Mouse (Mus musculus) hindbrain, embryonic 13.5 days (tissue): ENCODE measurements at regions not wholly inside any gene's neighbourhood (a gene's known extent, or its start where the extent isn't known, plus 50 kb on each side); places are given as distances from the start of the nearest gene placed in this dataset.

Experiments
- ATAC-seq: fragments of 200-750 bp; cut with Nextera tagmentation; 2 replicates; pipeline ENCODE4 v1.8.0; 2017; ENCODE audit warnings: moderate TSS enrichment; ENCODE audit not compliant: low FRiP score
- H3K27ac ChIP-seq: fragments of 300-500 bp; sonication (generic); 2 replicates; pipeline ENCODE4 v1.5.1; 2015; ENCODE audit warnings: inconsistent platforms, mild to moderate bottlenecking, moderate library complexity
- H3K27me3 ChIP-seq: fragments of 300-500 bp; sonication (generic); 2 replicates; pipeline ENCODE4 v1.6.1; 2015; ENCODE audit warnings: mild to moderate bottlenecking, inconsistent platforms
- H3K36me3 ChIP-seq: fragments of 300-500 bp; sonication (generic); 2 replicates; pipeline ENCODE4 v1.6.1; 2015; ENCODE audit warnings: mild to moderate bottlenecking, inconsistent platforms
- H3K4me1 ChIP-seq: fragments of 300-500 bp; sonication (generic); replicated peaks from 2 replicates; pipeline ENCODE4 v1.6.1; 2015; ENCODE audit warnings: inconsistent platforms
- H3K4me2 ChIP-seq: fragments of 300-500 bp; sonication (generic); 2 replicates; pipeline ENCODE4 v1.6.1; 2015; ENCODE audit warnings: inconsistent platforms, mild to moderate bottlenecking, moderate library complexity
- H3K4me3 ChIP-seq: fragments of 300-500 bp; sonication (generic); 2 replicates; pipeline ENCODE4 v1.5.1; 2015; ENCODE audit warnings: mild to moderate bottlenecking, inconsistent platforms
- H3K9ac ChIP-seq: fragments of 300-500 bp; sonication (generic); 2 replicates; pipeline ENCODE4 v1.6.1; 2015; ENCODE audit warnings: mild to moderate bottlenecking, inconsistent platforms
- H3K9me3 ChIP-seq: fragments of 300-500 bp; sonication (generic); 2 replicates; pipeline ENCODE4 v1.6.1; 2016; ENCODE audit warnings: inconsistent platforms
- WGBS: fragments of 180-500 bp; shearing (Covaris S2); methylation state at CpG from one replicate; pipeline ENCODE4 v1.1.7; 2015; 5-methylcytosine and 5-hydroxymethylcytosine counted together

DNA sequence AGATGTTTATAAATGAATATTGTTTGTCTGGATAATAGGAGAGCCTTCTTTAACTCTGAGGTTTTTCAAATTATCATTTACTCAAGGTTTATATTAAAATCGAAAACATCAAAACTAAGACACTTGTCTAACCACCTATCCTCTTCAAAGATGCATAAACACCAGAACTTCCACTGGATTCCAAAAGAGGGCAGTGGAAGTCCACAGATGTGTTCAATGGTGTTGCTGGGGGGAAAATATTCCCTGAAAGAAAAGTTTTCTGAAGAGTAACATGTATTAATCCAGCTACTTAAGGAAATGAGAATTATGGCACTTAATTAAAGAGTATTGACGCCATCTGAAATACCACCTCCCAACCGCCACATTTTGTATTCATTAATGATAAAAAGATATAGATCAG, 586.9 kb downstream of the Kcnj2 start:
- WGBS = 65% methylated on average over 3 of the region's 3 CpGs
- H3K9me3 ChIP-seq = no peaks in the 10 kb centered on the region
- no peaks in the 10 kb centered on the region for H3K4me1 ChIP-seq
- ATAC-seq = no peak
- H3K36me3 ChIP-seq = no peaks in the 10 kb centered on the region
- H3K4me2 ChIP-seq = no peak overlapping the region
- H3K4me3 ChIP-seq = no peak overlapping the region
- no peaks in the 10 kb centered on the region for H3K27me3 ChIP-seq
- no peak overlapping the region for H3K27ac ChIP-seq
- no peak overlapping the region for H3K9ac ChIP-seq

DNA sequence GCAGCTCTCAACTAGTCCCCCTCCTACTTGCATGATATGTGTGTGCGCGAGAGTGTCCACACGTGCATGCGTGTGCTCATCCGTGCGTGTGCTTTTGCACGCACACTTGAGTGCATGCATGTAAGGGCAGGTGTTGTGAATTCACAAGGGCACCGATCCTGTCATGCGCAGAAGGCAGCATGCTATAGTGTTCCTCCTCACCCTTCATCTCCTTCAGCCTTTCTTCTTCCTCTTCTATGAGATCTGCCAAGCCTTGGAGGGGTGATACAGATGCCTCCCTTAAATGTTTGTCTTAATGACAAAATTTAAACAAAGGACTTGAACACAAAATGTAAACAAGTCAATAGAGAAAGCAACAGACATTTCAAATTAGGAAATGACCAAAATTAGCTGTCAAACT, 591.8 kb downstream of the Kcnj2 start:
- ATAC-seq = no peak
- Histone ChIP-seq H3K27ac (no peak overlapping the region), H3K27me3 (no peaks in the 10 kb centered on the region), H3K9ac (no peak overlapping the region), H3K36me3 (no peaks in the 10 kb centered on the region), H3K4me2 (no peak overlapping the region), H3K9me3 (no peaks in the 10 kb centered on the region), H3K4me1 (peaks cover 6% of the 10 kb centered on the region; the same call in 1 of the 2 replicates), H3K4me3 (no peak overlapping the region)
- WGBS = 87% methylated on average over 9 of the region's 9 CpGs

DNA sequence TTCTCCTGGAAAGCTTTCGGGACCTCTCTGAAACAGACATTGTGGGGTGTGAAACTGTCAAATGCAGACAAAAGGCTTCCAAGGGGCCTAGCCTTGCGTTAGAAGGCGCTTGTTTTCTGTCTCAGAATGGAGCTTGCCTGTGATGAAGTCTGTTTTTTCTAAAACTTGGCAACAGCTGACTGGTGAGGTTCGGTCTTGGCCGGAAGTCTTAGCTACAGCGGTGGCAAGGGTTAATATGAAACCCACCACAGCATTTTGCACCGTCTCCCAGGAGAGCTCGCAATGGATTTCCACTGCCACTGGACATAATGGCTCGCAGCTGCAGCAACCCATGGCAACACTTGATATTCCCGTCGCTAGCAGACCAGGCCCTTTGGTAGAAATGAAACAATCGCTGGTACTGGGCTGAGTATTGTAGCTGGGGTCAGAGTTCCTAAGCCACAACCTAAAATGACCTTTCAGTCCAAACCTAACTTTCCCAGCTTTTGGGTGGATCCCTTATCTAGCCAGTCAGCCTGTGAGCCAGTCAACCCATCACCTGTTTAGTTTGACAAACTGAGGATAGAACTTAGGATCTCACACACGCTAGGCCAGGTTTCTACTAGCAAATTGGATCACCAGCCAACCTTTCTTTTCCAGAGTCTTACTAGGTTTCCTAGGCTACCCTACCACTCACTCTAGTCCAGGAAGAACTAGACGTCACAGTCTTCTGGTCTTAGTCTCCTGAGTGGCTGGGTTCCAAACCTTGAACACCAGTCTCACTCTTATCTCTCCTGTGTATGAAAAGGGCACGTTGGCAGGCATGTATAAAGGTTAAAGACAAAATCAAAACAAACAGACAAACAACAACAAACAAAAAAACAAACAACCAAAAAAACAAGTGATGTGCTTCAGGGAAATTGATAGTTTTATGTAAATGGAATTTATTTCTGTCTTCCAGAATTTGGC, 592.7 kb downstream of the Kcnj2 start:
- peak; percentile 59; the same call in 1 of the 2 replicates for ATAC-seq
- peaks cover 6% of the 10 kb centered on the region; the same call in 1 of the 2 replicates for H3K4me1 ChIP-seq
- H3K4me2 ChIP-seq = no peak overlapping the region
- no peaks in the 10 kb centered on the region for H3K36me3 ChIP-seq
- no peak overlapping the region for H3K4me3 ChIP-seq
- no peak overlapping the region for H3K9ac ChIP-seq
- H3K27ac ChIP-seq = no peak overlapping the region; the same call in 1 of the 2 replicates
- no peaks in the 10 kb centered on the region for H3K27me3 ChIP-seq
- WGBS = 17% methylated on average over 15 of the region's 15 CpGs
- H3K9me3 ChIP-seq = no peaks in the 10 kb centered on the region

DNA sequence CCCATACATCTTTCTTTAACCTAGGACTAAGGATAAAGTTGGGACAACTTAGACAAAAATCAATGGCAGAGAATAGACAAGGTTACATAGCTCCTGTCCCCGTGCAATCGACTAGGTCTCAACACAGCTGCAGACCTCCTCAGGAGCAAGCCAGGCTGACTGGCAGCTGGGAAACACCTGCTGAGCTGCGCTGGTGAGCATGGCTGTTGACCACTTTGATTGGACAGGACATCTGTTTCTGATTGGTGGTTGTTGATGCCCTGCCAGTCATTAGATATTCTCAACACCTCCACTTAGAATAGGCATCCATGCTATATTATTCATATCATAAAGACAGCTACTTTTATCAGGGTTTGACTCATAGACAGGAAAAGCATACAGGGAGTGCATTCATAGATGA, 597.3 kb downstream of the Kcnj2 start:
- H3K36me3 ChIP-seq = no peaks in the 10 kb centered on the region
- H3K4me3 ChIP-seq = no peak overlapping the region
- peaks cover 5% of the 10 kb centered on the region; the same call in 1 of the 2 replicates for H3K4me1 ChIP-seq
- no peak overlapping the region for H3K9ac ChIP-seq
- ATAC-seq = no peak
- 64% methylated on average over 3 of the region's 3 CpGs for WGBS
- H3K27me3 ChIP-seq = no peaks in the 10 kb centered on the region
- H3K4me2 ChIP-seq = no peak overlapping the region
- H3K9me3 ChIP-seq = no peaks in the 10 kb centered on the region
- no peak overlapping the region for H3K27ac ChIP-seq

DNA sequence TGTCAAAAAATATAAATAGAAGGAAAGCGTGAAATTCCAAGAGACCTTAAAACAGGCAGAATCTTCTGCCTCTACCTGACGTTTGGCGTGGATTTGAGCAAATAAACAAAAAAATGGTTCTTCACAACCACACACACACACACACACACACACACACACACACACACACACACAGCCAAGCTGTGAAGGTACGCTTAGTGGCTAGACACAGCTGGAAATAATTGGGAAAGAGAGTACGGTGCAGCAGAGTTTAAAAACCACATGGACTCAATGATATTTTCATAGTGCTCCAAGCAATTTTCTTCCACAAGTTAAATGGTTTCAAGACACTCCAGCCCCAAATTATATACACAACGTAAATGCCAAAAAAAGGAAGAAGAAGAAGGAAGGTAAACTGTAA, 600.4 kb downstream of the Kcnj2 start:
- WGBS = 84% methylated on average over 6 of the region's 6 CpGs
- Histone ChIP-seq H3K9ac (no peak overlapping the region), H3K27me3 (no peaks in the 10 kb centered on the region), H3K27ac (no peak overlapping the region), H3K9me3 (no peaks in the 10 kb centered on the region), H3K4me3 (no peak overlapping the region), H3K4me2 (no peak overlapping the region), H3K4me1 (no peaks in the 10 kb centered on the region), H3K36me3 (no peaks in the 10 kb centered on the region)
- ATAC-seq = no peak

DNA sequence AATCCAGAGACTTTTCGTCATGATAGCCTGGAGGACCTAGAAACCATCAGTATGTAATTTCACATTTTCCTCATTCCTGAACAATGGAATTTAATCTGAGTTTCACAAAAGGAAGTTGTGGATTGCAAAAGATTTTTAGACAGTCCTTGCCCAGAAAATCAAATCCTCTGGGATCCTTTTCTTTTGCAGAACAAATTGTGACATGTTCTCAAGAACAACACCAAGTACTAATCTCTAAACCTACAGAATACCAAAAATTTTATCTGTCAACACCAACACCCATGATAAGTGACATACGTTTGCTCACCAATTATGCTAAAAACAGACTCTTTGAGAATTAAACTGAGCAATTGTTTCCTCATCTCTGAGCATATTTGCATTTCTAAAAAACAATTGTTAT, 605.9 kb downstream of the Kcnj2 start:
- no peak overlapping the region for H3K27ac ChIP-seq

DNA sequence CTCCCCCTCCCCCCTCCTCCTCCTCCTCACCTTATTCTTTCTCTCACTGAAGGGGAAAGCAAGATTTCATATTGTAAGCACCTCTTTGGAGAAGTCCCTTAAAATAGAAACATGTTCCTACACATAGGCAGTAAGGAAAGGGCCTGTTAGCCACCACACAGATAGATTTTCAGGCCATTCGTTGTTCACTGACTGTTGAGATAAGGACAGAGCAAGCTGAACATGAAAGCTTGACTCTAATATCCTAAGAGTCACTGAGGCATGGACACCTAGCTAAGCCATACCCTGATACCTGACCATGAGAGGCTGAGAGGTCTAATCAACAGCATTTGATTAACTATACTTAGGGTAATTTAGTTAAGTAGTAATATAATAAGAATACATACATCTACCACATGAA, 609.7 kb downstream of the Kcnj2 start:
- Histone ChIP-seq H3K27ac (no peak overlapping the region), H3K4me1 (no peaks in the 10 kb centered on the region), H3K36me3 (no peaks in the 10 kb centered on the region), H3K27me3 (no peaks in the 10 kb centered on the region), H3K4me2 (no peak overlapping the region), H3K9me3 (no peaks in the 10 kb centered on the region), H3K9ac (no peak overlapping the region), H3K4me3 (no peak overlapping the region)
- 82% methylated on average over 1 of the region's 1 CpGs for WGBS
- ATAC-seq = no peak

More for the DNA sequence above, 605.9 kb downstream of the Kcnj2 start:
- WGBS = 85% methylated on average over 2 of the region's 2 CpGs
- Histone ChIP-seq H3K4me3 (no peak overlapping the region), H3K9ac (no peak overlapping the region), H3K4me2 (no peak overlapping the region), H3K36me3 (no peaks in the 10 kb centered on the region), H3K4me1 (no peaks in the 10 kb centered on the region), H3K27me3 (no peaks in the 10 kb centered on the region), H3K9me3 (no peaks in the 10 kb centered on the region)
- no peak for ATAC-seq

DNA sequence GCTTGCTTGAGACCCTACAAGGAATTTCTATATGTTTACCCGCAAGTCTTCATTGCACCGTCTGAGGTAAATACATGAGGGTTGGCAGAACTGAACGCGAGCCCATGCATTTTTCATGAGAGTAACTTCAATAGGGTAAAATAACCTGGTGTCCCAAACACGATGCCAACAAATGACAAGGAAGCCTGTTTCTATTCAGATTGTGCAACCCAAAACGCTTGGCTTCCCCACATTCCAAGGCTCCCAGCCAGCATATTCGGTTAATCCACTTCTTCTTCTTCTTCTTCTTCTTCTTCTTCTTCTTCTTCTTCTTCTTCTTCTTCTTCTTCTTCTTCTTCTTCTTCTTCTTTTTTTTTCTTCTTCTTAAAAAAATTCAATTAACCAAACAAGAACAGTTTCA, 616.4 kb downstream of the Kcnj2 start:
- no peaks in the 10 kb centered on the region for H3K27me3 ChIP-seq
- no peaks in the 10 kb centered on the region for H3K36me3 ChIP-seq
- H3K9ac ChIP-seq = no peak overlapping the region
- H3K4me2 ChIP-seq = no peak overlapping the region
- no peak for ATAC-seq
- no peaks in the 10 kb centered on the region for H3K4me1 ChIP-seq
- WGBS = 77% methylated on average over 7 of the region's 7 CpGs
- H3K9me3 ChIP-seq = no peaks in the 10 kb centered on the region
- no peak overlapping the region for H3K27ac ChIP-seq
- no peak overlapping the region for H3K4me3 ChIP-seq

DNA sequence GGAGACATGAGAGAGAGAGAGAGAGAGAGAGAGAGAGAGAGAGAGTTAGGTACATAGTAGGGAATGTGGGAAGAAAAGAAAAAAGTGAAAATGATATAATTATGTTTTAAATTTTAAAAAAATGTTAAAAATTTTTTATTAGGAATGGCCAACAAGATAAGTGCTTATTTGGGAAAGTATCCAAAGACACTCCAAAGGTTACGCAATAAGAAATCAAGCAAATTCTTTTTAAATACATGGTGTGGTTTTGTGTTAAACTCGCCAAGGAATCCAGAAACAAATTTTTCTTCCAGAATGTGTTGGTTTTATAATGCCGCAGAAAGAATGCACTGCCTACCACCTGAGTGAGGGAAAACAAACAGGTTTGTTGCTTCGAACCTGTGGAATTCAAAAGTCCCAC, 617.9 kb downstream of the Kcnj2 start:
- no peaks in the 10 kb centered on the region for H3K36me3 ChIP-seq
- 92% methylated on average over 4 of the region's 4 CpGs for WGBS
- no peak for ATAC-seq

DNA sequence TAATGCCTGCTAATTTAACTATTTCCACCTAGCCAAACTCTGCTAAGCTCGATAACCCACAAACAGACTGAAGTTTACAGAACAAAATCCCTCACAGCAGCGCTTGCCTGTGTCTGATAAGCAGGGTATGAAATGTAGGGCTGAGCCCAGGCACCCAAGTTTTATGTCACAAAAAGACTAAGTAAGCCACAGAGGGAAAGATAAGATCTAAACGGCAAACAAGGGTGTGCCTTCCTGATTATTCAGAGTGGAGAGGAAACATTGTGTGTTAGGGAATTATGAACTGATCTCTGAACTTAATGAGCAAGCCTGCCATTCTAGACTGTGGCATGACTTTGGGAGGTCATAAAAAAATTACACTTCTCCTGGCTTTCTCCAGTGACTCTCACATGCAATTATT, 621.8 kb downstream of the Kcnj2 start:
- H3K4me1 ChIP-seq = no peaks in the 10 kb centered on the region
- H3K4me2 ChIP-seq = no peak overlapping the region
- H3K27ac ChIP-seq = no peak overlapping the region
- 87% methylated on average over 3 of the region's 3 CpGs for WGBS
- no peaks in the 10 kb centered on the region for H3K27me3 ChIP-seq
- no peaks in the 10 kb centered on the region for H3K36me3 ChIP-seq
- no peak overlapping the region for H3K9ac ChIP-seq
- ATAC-seq = no peak
- H3K4me3 ChIP-seq = no peak overlapping the region
- H3K9me3 ChIP-seq = no peaks in the 10 kb centered on the region

More for the DNA sequence above, 617.9 kb downstream of the Kcnj2 start:
- Histone ChIP-seq H3K27me3 (no peaks in the 10 kb centered on the region), H3K9me3 (no peaks in the 10 kb centered on the region), H3K4me3 (no peak overlapping the region), H3K27ac (no peak overlapping the region), H3K9ac (no peak overlapping the region), H3K4me1 (no peaks in the 10 kb centered on the region), H3K4me2 (no peak overlapping the region)

DNA sequence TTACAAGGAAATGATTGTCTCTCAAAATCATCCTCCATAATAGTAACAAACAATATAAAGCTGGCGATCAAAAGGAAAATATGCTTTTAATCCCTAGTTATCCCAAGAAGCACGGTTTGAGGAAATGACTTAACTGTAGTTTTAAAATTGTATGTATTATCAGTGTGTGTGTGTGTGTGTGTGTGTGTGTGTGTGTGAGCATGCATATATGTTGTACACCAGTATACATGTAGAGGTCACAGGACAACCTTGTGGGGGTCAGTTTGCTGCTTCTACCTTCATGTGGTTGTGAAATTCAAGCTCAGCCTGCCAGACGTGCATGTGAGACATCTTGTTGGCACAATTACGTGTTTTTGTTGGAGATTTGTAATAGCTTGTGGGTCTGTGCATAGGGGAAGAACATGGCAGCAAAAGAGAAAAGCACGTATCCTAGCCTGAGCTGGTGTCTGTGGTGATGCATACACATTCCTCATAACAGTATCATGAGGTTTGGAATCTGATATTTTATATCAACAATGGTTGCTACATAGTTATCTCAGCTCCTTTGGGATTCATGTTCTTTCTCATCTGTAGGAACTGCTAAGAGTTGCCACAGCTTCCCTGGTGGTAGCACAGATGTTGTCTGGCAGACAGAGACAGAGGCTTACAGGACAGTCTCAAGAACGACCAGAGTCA, 622.4 kb downstream of the Kcnj2 start:
- no peak overlapping the region for H3K4me3 ChIP-seq
- WGBS = 81% methylated on average over 6 of the region's 6 CpGs
- H3K9me3 ChIP-seq = no peaks in the 10 kb centered on the region
- no peak overlapping the region for H3K27ac ChIP-seq
- no peaks in the 10 kb centered on the region for H3K27me3 ChIP-seq
- H3K4me1 ChIP-seq = no peaks in the 10 kb centered on the region
- no peak for ATAC-seq
- H3K9ac ChIP-seq = no peak overlapping the region
- no peak overlapping the region for H3K4me2 ChIP-seq
- H3K36me3 ChIP-seq = no peaks in the 10 kb centered on the region

DNA sequence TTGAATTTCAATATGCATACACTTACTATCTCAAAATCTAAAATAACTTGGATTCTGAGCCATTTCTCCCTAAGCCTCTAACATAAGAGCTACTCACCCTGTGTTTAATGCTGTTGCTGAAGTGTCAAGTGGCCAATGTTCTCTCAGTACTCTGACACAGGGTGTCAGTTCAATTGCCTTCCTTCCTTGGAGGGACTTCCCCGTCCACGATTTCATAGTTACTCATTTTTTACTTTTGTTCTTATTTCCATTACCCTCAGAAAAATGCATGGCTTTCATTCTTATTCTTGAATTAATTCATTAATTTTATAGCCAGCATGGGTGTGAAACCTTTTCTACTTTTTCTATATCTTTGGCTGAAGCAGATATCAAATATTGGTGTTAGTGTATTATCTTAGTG, 623.9 kb downstream of the Kcnj2 start:
- Histone ChIP-seq H3K27ac (no peak overlapping the region), H3K9me3 (no peaks in the 10 kb centered on the region), H3K4me3 (no peak overlapping the region), H3K4me1 (no peaks in the 10 kb centered on the region), H3K36me3 (no peaks in the 10 kb centered on the region), H3K4me2 (no peak overlapping the region), H3K9ac (no peak overlapping the region), H3K27me3 (no peaks in the 10 kb centered on the region)
- WGBS = 88% methylated on average over 2 of the region's 2 CpGs
- ATAC-seq = no peak

DNA sequence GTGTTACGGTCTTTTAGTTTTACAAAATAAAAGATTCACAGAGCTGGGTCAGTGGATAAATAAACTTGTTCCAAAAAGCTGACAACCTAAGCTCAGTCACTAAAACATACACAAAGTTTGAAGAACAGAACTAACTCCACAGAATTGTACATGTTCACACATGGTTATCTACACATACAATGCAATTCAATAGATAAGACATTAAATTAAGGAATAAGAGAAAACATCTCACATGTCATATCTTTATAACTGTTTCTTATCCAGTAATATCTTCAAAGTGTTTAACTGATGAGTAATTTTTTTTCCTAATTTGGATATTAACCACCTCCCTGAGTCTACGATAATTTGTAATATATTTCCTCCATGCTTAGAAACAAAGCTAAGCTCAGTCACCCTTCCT, 625.5 kb downstream of the Kcnj2 start:
- no peaks in the 10 kb centered on the region for H3K4me1 ChIP-seq
- no peak overlapping the region for H3K27ac ChIP-seq
- no peak overlapping the region for H3K4me3 ChIP-seq
- H3K9me3 ChIP-seq = no peaks in the 10 kb centered on the region
- no peaks in the 10 kb centered on the region for H3K36me3 ChIP-seq
- ATAC-seq = no peak
- H3K4me2 ChIP-seq = no peak overlapping the region
- H3K9ac ChIP-seq = no peak overlapping the region
- WGBS = 98% methylated on average over 2 of the region's 2 CpGs
- no peaks in the 10 kb centered on the region for H3K27me3 ChIP-seq
